Mouse (Mus musculus): Measurements from ENCODE around the gene Hivep2.

The Hivep2 gene

DNA sequence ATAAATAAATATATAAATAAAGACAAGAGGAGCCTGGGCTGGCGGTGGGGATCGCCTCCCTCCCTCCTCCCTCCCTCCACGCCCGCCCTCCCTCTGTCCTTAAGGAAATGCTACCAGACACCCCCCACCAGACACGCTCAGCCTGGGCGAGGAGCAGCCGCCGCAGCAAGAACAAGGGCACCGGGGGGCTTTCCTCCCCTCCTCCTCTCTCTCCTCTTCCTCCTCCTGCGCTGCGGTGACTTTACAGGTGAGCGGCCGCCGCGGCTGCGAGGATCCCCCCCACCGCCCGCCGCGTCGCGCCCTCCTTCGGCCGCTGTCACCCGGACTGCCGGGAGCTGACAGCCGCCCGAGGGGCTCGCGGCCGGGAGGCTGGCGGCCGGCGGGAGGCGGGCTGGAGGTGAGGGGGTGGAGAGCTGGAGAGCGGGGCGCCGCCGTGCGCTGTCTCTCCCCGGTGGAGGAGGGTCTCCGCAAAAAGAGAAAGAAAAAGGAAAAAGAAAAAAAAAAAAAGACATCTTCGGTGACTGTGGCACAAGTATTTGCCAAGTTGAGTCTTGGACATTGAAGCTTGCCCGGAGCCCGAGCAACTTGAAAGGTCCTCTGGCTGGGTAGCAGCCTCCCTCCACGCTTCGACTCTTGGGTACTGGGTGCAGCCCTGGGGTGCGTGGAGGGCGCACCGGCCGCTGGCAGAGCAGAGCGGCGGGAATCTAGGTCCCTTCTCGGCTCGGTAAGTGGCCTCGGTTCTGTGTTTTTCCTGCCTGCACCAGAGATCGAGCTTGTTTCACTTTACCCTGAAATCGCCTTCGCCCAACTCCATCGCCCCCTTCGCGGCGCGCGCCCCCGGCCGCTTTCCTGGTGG is at the start of gene Hivep2:
Hivep2 (plus strand) TSS at position 102 of the 856 bp plus-strand sequence.
- peak; percentile 22 for DNase-seq (ENCODE audit: low spot score)

DNA sequence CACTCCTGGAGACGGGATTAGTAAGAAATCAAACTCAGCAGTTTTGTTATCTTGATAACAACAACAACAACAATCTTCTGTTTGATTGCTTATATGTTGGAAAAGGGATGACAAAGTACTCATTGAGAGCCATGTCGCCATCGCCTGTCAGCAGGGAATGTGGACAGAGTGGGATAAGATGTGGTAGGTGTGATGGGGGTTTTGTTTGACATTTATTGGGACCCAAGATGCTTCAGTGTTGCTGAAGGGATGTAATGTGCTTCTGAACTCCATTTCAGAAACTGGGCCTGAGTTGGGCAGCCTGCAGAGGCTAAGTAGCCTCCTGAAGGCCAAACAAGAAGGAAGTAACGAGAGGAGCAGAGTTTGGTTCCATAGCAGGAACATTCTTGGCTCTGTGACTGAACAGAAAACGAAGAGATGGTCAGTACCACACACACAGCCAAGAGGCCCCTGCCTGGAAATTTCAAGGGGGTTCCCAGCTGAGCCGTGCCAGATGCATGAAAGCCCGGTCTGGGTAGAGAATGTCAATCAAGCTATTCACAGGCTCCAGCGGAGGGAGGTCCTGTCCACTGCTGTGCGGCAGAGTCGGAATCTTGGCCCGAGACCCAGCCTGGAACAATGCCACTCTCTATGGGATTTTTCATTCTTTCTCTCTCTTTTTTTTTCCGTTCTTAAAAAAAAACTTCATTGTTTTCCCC is 49.1 kb upstream of the Hivep2 start:
- DNase-seq (ENCODE audit: low spot score): no peak

GRCm38 (mm10) chr10:13921641-13922385 is 44.1 kb upstream of the Hivep2 start:
- no peak for DNase-seq (ENCODE audit: low spot score)

GRCm38 (mm10) chr10:13929306-13929705 is 36.6 kb upstream of the Hivep2 start:
- DNase-seq (ENCODE audit: low spot score): no peak

- no peak for DNase-seq (ENCODE audit: low spot score)
Observed at GRCm38 (mm10) chr10:13932147-13932546, 33.7 kb upstream of the Hivep2 start.

- no peak for DNase-seq (ENCODE audit: low spot score)
Observed at GRCm38 (mm10) chr10:13933320-13933719, 32.6 kb upstream of the Hivep2 start.

DNA sequence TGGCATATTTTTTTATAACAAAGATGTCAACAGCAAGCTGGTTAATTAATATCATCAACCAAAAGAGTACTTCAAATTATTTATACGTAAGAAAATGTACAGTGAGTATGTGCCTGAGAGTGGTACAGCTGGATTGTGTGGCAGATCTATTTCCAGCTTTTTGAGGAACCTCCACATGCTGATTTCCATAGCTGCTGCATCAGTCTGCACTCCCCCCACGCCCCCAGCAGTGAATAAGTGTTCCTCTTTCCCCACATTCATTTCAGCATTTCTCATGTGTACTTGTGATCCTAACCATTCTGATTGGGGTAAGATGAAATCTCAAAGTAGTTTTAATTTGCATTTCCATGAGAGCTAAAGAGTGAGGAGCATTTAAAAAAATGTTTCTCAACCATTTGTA is 30.2 kb upstream of the Hivep2 start:
- no peak for DNase-seq (ENCODE audit: low spot score)

- no peak for DNase-seq (ENCODE audit: low spot score)
Observed at GRCm38 (mm10) chr10:13941406-13941805, 24.5 kb upstream of the Hivep2 start.

DNA sequence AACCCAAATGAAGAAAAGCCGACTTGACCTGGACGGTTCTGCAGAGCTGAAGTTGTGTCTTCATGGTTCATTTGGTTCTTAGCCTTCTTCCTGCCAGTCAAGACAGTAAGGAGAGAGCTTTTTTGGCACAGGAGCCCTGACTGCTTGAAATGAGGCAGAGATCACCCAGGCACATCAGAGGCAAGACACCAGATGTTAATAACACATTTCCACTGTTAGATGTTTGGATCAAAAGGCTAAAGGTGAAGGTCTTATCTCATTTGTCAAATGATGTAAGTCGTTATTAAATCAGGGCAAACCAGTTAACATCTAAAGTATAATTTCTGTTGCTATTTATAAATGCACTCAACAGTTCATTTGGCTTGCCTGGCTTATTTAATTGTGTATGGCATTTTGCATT is 22.2 kb upstream of the Hivep2 start:
- DNase-seq (ENCODE audit: low spot score): no peak

DNA sequence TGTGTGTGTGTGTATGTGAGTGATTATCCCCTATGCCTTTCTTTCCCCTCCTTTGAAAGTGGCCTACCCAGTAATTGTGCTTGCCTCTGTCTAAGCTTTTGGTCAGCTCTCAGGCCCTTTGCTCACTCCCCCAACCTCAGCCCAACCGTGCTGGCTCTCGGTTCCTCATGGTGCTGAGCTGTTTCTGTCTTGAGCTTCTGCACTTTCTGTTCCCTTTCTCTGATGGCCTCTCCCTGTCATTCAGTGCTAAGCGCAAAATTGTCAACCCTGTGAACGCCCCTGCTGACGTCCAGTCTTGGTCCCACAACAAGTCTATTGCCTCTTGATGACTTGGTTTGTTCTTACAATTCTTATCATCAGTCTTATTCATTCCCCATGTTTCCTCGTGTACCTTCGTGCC is 19.4 kb upstream of the Hivep2 start:
- peak; percentile 30 for DNase-seq (ENCODE audit: low spot score)

GRCm38 (mm10) chr10:13962965-13963364 is 2.9 kb upstream of the Hivep2 start:
- DNase-seq (ENCODE audit: low spot score): no peak

DNA sequence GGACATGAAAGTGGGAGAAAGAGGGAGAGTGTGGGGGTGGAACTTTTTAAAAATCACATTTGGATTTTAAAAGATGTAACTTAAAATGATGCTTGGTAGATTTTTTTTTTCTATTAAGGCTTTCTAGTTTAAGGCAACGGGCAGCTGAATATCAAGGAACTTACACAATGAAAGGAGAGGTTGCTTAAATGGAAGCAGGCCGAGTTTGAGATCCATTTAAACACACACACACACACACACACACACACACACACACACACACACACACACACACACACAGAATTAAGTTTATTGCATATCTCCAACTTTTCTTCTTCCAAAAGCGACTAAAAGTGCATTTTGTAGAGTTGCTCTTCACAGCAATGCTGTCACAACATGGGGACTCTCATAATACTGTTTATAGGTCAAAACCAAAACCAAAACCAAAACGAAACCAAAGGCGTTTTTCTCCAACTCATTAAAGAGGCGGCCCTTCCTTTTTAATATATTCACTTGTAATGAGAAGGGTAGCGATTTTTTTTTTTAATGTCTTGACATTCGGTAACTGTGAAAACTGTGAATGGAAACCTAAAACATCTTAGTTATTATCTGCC is 1.9 kb upstream of the Hivep2 start:
- no peak for DNase-seq (ENCODE audit: low spot score)

GRCm38 (mm10) chr10:13964501-13965281 is 1.2 kb upstream of the Hivep2 start:
- DNase-seq (ENCODE audit: low spot score): peak; percentile 76

- DNase-seq (ENCODE audit: low spot score): peak; percentile 48
Observed at GRCm38 (mm10) chr10:13965316-13965973, 430 bp upstream of the Hivep2 start.

- peak; percentile 29 for DNase-seq (ENCODE audit: low spot score)
Observed at GRCm38 (mm10) chr10:13966830-13967450, 1.1 kb downstream of the Hivep2 start.

GRCm38 (mm10) chr10:13967451-13968233 is 1.8 kb downstream of the Hivep2 start:
- DNase-seq (ENCODE audit: low spot score): peak; percentile 61

- peak; percentile 12 for DNase-seq (ENCODE audit: low spot score)
Observed at GRCm38 (mm10) chr10:13968234-13968555, 2.3 kb downstream of the Hivep2 start.

- no peak for DNase-seq (ENCODE audit: low spot score)
Observed at GRCm38 (mm10) chr10:13968989-13969388, 3.1 kb downstream of the Hivep2 start.

- DNase-seq (ENCODE audit: low spot score): no peak
Observed at GRCm38 (mm10) chr10:13970321-13970720, 4.4 kb downstream of the Hivep2 start.

GRCm38 (mm10) chr10:13971268-13971667 is 5.4 kb downstream of the Hivep2 start:
- no peak for DNase-seq (ENCODE audit: low spot score)

Data from spleen, adult 12 weeks (tissue).